Mouse (Mus musculus): ENCODE data around the gene Serhl.
"Not testable (repeated sequence)": the region's sequence is repeated elsewhere in the genome, so short reads cannot be mapped to it uniquely, and the experiment has no call there.

The Serhl gene

DNA sequence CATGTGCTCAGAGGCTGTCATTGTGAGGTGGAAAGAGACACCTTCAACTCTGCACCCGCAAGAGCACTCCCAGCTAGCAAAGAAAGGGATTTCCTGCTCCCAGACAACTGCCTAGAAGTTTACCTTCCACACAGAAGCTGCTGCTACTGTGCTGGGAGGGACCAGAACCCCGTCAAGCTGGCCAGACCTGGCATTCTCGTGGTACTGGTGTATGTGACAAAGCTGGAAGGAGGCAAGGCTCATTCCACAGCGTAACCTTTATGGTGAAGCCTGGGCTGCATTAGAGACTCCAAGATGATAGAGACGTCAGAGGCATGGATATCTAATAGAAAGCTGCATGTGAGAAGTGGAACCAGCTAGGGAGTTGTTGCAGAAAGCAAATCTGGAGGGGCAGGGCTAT is 35.3 kb downstream of the Serhl start:
- no peak for DNase-seq (ENCODE audit: low spot score in 2 of 2)

- DNase-seq (ENCODE audit: low spot score in 2 of 2), result no peak
Observed at GRCm38 (mm10) chr15:83126582-83126981, 37.3 kb downstream of the Serhl start.

DNA sequence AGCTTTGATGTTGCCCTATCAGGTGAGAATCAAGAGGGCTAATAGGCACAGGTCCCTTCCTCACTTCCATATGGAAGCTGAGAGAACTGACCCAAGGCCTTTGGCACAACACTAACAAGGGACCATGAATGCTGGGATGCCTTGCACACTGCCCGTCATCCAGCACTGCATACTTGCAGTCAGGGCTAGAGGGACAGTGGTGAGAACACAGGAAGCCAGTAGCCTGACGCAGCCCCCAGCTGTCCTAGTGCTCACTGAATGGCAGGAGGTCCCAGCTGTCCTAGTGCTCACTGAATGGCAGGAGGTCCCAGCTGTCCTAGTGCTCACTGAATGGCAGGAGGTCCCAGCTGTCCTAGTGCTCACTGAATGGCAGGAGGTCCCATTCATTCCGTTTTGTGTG is 37.7 kb downstream of the Serhl start:
- not testable (repeated sequence) for DNase-seq (ENCODE audit: low spot score in 2 of 2)

GRCm38 (mm10) chr15:83129530-83130231 is 40.4 kb downstream of the Serhl start:
- DNase-seq (ENCODE audit: low spot score in 2 of 2), result no peak

DNA sequence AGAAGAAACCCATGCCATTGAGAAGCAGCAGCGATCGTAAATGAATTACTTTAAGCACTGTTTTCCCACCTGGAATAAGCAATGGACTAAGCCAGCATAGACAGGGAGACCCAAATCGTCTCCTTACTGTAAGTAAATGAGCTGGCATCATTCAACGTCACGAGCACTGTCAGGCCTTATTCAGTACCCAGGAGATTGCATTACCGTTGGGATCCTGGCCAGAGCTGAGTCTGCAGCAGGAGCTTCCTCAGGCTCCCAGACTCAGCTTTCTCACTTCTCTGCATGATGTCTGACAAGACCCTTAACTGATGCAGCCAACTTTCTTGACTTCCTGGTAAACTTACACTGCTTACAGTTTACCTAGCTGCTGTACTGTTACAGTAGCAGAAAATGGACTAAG is 45.4 kb downstream of the Serhl start:
- DNase-seq (ENCODE audit: low spot score in 2 of 2), result no peak

- no peak for DNase-seq (ENCODE audit: low spot score in 2 of 2)
Observed at GRCm38 (mm10) chr15:83135654-83136053, 46.3 kb downstream of the Serhl start.

- peak; percentile 21 to 56 for DNase-seq (ENCODE audit: low spot score in 2 of 2)
Observed at GRCm38 (mm10) chr15:83142861-83143260, 53.6 kb downstream of the Serhl start.

DNA sequence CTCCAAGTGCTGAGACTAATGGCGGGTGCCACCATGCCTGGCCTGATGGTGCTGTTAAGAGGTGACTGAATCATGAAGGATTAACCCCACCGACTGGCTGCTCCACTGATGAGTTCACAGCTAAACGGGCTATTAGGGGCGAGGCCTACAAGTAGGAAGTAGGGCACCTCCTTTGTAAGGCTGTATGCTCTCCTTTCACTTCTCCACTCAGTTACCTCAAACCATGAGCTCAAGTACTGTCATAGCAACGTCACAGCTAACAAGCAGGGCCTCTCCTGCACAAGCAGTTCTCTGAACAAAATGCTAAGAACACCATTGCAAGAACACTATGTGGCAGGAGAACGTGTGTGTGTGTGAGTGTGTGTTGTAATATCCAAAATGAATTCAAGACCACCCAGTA is 56.2 kb downstream of the Serhl start:
- no peak for DNase-seq (ENCODE audit: low spot score in 2 of 2)

DNA sequence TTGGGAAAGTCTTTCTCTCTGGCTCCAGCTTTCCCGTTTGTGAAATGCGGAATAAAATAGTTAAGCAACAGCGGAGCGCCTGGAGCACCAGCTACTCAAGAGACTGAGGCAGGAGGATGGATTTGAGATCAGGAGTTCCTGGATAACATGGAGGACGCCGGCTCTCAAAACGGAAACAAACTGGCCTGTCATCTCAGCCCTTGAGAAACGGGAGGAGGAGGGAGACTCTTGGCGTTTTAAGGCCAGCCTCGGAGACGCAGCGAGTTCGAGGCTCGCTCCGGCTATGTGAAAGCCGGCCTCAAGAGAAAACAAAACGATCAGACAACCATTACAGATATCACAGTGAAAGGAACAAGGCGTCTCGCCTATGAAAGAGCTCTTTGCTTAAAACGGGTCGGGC is 59.1 kb downstream of the Serhl start:
- DNase-seq (ENCODE audit: low spot score in 2 of 2), result no peak

- no peak for DNase-seq (ENCODE audit: low spot score in 2 of 2)
Observed at GRCm38 (mm10) chr15:83148801-83149195, 59.5 kb downstream of the Serhl start.

DNA sequence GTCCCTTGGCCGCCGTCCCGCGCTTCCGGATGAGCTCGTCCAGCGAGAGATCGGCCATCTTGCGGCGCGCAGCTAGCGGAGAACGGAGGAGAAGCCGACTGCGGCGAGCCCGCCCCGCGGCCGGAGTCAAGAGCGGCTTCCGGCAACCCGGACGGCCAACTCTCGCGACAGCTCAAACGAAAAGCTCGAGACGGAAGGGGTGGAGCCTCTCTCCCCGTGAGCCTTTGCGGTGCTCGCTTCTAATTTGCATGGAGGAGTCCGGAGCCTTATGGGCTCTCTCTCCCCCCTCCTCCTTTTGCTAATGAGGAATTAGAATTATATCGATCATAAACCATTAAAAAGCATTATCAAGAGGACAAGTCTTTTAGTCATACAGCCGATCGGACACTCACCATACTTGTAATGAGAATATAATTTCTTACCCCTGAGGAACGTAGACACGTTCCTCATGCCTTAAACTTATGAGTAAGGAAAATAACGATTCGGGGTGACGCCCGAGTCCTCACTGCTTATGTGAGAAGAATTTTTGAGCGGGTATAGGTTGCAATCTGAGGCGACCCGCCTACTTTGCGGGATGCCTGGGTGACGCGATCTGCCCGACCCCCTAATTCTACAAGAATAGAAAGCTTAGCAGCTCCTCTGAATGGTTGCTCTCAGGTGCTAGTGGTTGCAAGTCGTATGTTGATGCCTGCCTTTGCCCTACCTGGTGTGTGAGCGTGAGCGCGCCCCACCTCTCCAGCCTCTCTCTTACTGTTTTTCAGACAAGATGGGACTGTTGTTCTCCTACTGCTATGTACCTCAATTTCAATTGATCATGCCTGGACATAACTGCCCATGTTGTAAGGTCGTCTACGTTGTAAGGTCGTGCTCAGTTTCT is 60.1 kb downstream of the Serhl start, which contains the start of gene Poldip3:
Gene Poldip3, minus strand, starts transcription at position 189 of the 877 bp plus-strand sequence.
- peak; percentile 98 to 99 for DNase-seq (ENCODE audit: low spot score in 2 of 2)

DNA sequence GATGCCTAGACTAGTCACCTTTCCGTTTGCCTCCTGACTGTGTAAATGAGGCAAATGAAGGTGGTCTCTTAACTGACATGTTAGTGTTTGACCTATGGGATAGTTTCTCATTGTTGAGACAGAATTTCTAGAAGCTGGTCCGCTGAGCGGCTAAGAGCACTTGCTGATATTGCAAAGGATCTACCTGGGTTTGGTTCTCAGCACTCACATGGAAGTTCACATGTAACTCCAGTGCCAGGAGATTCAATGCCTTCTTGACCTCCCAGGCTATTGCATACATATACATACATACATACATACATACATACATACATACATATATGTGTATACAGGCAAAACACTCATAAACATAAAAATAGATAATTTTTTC is 60.8 kb downstream of the Serhl start:
- DNase-seq (ENCODE audit: low spot score in 2 of 2), result no peak

DNA sequence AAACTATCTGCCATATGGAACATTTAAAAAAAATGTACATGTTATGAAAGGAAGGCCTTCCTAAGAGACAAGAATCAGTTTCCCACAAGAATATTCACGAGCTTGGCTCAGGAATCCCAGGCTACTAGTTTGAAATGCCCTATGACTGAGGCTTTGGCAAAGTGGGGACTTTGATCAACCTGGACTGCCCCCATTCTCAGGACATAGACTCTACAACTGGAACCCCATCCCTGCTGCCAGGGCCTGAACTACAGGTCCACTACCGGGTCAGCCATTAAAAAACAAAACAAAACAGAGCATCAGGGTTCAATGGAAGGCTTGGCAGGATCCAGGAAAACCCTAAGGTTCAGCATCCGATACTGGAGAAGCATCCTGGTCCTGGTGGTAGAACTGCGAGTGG is 61.4 kb downstream of the Serhl start:
- DNase-seq (ENCODE audit: low spot score in 2 of 2), result no peak

- DNase-seq (ENCODE audit: low spot score in 2 of 2), result no peak
Observed at GRCm38 (mm10) chr15:83154309-83154708, 65.0 kb downstream of the Serhl start.

DNA sequence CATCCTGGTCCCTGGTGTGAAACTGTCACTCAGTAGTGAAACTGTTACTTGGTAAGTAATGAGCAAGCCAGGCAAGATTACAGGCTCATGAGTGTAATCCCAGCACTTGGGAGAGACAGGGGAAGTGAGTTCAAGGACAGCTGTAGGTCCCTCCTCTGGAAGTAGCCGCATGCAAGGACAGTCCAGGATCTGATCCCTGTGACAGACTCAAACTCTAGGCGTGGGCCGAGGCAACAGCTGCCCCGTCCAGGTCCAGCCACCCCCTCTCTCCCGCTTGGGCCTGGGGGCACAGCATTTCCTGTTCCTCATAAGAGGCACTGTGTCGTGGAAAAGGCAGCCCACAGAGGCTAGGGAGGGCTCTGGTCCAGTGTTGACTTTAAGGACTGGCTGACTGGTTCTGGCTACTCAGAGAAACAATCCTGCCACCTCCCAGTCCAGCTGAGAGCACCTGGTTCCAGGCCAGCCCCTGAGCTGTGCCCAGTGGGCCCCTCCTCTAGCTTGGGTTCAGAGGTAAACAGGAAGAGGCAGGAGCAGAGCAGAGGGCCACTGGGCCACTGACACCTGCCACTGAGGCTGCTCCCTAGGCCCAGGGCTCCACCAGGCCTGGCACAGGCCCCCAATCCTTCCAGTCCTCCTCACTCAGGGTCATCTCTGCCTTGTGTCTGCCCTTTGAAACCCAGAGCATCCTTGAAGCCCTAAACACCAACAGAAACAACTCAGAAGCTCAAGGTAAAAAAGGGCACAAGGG is 66.5 kb downstream of the Serhl start:
- no peak for DNase-seq (ENCODE audit: low spot score in 2 of 2)

- no peak for DNase-seq (ENCODE audit: low spot score in 2 of 2)
Observed at GRCm38 (mm10) chr15:83156929-83157666, 67.8 kb downstream of the Serhl start.

DNA sequence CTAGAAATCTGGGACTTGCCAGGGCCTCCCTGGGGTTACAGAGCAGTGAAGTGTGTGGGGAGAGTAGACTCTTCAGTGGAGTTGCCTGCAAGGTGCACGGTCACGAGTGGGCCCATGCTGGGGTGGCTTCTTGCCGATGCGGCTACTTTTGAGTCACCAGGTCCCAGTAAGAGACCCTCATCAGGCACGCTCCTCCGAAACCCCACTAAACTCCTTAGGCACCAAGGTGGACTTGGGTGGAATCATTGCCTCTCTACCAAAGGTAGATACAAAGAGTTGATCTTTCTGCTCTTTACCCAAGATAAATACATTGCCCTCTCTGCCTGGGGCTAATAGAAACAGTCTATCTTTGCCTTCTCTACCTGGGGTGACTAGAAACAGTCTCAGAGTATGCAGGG is 68.4 kb downstream of the Serhl start:
- DNase-seq (ENCODE audit: low spot score in 2 of 2), result no peak

GRCm38 (mm10) chr15:83158587-83159160 is 69.4 kb downstream of the Serhl start:
- no peak for DNase-seq (ENCODE audit: low spot score in 2 of 2)

- DNase-seq (ENCODE audit: low spot score in 2 of 2), result no peak
Observed at GRCm38 (mm10) chr15:83159823-83160222, 70.5 kb downstream of the Serhl start.

- no peak for DNase-seq (ENCODE audit: low spot score in 2 of 2)
Observed at GRCm38 (mm10) chr15:83160561-83160960, 71.3 kb downstream of the Serhl start.

GRCm38 (mm10) chr15:83161062-83161748 is 71.9 kb downstream of the Serhl start:
- DNase-seq (ENCODE audit: low spot score in 2 of 2), result no peak
